Mouse (Mus musculus) right cerebral cortex, postnatal 36 days (tissue): ENCODE data around the gene Prkag2.

Source experiments
- DNase-seq, 2 experiments: peaks; one replicate each; pipeline ENCODE4 v3.0.0; 2022; ENCODE audit warnings: low spot score in 2 of 2, mixed read lengths in 1 of 2

The Prkag2 gene

DNA sequence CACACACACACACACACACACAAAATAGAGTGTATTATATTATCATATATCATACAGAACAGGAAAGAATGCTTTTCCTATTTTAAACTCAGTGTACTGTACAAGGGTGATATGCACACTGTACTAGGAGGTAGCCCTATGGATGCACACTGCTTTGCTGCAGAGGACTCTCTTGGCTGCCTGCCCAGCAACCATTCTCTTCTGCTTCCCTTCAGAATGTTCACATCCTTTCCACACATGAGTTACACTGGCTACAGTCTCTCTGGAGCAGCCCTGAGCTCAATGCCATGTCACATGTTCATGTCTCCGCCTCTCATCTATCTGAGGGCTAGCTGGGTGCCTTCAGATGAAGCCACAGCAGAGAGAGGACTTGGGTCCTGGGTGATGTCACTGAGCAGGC, 181.3 kb downstream of the Prkag2 start:
- no peak for DNase-seq

DNA sequence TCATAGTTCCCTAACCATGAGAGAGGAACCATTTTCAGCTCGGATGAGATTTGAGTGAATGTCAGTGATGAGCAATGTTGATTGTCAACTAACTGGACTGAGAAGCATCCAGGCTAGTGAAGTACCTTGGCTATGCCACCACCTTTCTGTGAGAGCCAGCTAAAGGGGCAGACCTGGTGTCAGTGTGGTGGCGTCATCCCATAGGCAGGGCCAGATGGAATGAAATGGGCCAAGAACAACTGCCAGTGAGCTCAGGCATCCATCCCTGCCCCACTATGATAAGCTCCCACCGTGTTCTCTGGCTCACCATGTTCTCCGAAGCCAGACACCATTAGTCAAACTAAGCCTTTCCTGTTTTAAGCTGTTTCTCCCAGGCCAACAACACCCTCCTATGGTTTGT, 183.9 kb downstream of the Prkag2 start:
- no peak for DNase-seq

DNA sequence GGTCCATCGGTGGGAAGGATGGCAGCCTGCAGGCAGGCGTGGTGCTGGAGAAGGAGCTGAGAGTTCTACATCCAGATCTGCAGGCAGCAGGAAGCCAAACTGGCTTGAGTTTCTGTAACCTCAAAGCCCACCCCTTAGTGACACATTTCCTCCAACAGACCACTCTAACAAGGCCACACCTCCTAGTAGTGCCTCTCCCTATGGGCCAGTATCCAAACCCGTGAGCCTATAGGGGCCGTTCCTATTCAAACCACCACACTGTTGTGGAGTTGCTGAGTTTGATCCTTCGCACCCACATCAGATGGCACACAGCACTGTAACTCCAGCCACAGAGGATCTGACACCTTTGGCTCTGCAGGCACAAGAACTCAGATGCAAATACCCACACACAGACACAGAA, 185.3 kb downstream of the Prkag2 start:
- DNase-seq = no peak

- DNase-seq = no peak
Observed at GRCm38 (mm10) chr5:24913656-24914055, 186.8 kb downstream of the Prkag2 start.

DNA sequence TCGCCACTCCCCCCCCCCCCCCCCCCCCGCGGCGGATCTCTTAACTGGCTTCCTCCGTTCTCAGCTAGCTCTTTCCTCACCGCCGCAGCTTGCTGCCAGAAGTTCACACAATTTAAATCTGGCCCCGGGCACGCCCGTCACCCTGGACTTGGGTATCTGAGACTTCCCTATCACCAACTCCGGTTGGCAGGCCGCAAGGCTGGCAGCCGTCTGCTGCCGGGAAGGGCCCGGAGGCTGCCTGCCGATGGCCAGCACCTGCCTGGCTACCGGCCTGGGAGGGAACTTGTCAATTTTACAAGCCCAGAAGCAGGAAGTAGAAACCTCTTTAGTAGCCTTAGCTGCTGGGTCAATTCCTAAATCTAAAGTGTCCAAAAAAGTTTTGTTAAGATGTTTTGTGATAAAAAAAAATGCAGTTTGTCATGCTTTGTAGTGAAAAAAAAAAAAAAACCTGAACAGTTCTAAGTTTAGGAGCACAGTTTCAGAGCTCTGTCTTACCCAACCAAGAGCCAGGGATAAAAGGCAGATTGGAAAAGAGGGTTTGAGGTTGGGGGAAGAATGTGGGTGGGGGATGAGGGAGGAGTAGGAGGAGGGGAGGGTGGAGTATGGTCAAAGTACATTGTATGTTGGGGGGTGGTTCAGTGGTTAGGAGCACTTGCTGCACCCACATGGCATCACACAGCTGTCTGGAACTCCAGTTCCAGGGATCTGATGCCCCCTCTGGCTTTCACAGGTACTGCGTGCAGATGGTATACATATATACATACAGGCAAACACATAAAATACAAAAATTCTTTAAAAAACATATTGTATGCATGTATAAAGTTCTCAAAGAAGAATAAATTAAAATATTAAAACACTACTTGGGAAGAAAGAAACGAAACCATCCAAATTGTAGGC, 191.4 kb downstream of the Prkag2 start:
- DNase-seq = no peak

GRCm38 (mm10) chr5:24908141-24908819, 192.2 kb downstream of the Prkag2 start:
- peak; percentile 85 to 86 for DNase-seq

GRCm38 (mm10) chr5:24907737-24908136, 192.7 kb downstream of the Prkag2 start:
- peak in 1 of 2 experiments; percentile 39 for DNase-seq

DNA sequence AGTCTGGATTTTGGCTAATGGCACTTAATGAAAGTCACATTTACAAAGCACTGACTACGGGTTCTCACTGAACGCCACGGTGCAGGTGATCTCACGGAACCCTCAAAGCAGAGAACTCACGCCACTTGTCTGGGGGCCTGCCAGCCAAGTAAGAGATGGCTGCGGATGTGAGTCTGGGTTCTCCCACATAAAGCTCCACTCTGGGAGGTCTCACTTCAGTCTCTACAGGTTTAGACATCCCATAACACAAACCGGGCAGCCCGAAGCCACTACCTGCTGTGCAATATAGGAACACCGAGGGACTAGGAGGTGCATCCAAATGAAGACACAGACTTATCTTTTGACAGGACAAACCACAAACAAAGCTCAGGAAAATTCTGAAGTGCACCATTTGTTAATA, 193.6 kb downstream of the Prkag2 start:
- DNase-seq = no peak

- DNase-seq = no peak
Observed at GRCm38 (mm10) chr5:24904941-24905340, 195.5 kb downstream of the Prkag2 start.

DNA sequence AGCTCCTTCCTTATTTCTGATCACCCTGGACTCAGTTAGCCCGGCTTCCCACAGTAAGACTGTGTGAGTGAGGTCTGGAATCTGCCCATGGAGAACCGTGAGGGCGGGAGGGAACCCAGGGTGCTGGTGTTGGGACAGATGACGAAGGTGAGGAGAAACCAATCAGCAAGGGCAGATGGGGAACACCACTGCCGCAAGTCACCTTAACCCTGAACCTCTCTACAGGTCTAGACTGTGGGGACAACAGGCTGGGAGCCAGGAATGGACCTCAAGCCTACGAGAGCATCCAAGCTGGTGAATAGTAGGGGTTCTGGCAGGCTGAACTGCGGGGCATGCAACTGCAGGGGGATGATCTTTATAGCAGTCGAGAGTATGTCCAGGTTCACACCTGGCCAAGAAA, 196.0 kb downstream of the Prkag2 start:
- DNase-seq = no peak

DNA sequence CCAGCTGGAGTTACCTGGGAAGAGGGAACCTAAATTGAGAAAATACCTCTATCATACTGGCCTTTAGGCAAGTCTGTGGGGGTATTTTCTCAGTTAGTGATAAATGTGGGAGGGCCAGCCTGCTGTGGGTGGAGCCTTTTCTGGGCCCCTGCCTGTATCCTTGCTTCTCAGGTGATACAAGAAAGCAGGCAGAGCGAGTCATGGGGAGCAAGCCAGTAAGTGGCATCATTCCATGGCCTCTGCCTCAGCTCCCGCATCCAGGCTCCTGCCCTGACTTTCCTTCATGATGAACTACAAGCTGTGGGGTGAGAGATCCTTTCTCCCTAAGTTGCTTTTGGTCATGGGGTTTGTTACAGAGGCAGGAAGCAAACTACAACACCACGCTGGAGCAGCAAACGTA, 196.4 kb downstream of the Prkag2 start:
- DNase-seq = no peak

DNA sequence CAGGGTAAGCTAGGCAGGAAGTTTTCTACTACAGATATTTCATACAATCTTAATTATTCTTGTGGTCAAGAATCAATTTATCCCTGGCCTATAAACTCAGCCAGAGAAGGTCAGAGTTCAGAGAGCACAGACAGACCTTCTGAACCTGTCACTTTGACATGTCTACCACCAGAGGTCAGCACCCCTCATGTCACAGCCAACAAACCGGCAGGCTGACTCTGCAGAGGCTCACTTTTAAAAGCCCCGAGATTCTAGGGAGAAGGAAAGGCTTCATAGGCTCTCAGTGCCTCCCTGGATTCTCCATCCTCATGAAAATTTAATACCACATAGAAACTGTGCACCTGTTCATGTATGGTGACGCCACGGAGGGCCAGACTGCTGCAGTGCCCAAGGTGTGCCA, 197.6 kb downstream of the Prkag2 start:
- no peak for DNase-seq

- DNase-seq = no peak
Observed at GRCm38 (mm10) chr5:24895606-24896005, 204.8 kb downstream of the Prkag2 start.

DNA sequence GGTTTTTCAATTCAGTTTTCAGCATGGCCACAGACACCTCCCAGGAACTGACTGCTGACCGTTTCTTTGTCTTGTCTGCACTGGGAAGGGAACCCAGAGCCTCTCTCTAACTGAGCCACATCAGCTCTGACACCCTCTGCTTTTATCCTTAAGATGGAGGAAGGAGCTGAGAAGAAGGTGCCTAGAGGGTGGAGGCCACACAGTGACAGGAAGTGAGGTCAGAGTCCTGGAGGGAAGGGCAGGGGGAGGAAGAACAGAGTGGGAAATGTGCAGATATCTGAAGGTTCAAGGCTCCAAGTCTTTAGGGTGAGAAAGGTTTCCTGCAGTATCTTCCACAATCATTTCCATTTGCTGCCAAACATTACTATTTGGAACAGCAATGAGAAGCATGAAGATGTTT, 205.6 kb downstream of the Prkag2 start:
- DNase-seq = no peak

GRCm38 (mm10) chr5:24892461-24892860, 208.0 kb downstream of the Prkag2 start:
- DNase-seq = no peak

GRCm38 (mm10) chr5:24889860-24890259, 210.6 kb downstream of the Prkag2 start:
- DNase-seq = peak in 1 of 2 experiments; percentile 28

- no peak for DNase-seq
Observed at GRCm38 (mm10) chr5:24888874-24889591, 211.4 kb downstream of the Prkag2 start.

DNA sequence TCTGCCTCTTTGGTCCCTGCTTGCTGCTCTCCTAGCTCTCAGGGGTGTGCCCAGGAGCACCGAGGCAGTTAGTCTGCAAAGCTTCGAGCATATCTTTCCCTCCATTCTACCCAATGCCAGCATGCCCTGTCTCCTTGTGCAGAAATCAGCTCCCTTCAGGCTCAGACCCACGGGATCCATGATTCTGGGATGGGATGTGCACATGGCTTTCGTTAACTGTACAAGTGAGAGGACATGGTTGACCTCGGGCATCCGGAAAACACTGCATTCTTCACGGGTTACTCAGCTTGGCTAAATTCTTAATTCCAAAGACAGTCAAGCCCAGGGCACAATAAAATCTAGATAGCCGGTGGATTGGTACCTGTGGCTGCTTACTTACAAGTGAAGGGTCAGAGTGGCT, 213.2 kb downstream of the Prkag2 start:
- DNase-seq = no peak

GRCm38 (mm10) chr5:24878713-24879112, 221.7 kb downstream of the Prkag2 start:
- DNase-seq = no peak

GRCm38 (mm10) chr5:24877836-24878624, 222.4 kb downstream of the Prkag2 start:
- no peak for DNase-seq

DNA sequence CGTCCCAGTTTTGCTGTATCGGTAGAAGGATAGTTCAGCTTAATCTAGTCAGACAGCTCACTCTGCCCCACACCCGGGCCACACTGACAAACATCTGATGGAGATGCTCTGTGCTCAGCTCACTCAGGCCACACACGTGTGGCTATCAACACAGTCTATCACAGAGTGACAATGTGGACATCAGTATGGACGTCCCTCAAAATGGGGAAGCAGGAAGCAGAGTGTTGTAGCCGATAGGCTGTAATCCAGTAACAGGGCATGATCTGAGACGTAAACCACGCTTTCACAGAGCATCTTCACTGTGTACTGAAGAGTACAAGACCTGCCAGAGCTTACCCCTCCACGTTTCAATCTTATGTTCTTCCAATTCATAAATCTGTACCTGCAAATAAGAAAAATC, 223.8 kb downstream of the Prkag2 start:
- no peak for DNase-seq

GRCm38 (mm10) chr5:24874111-24874510, 226.3 kb downstream of the Prkag2 start:
- no peak for DNase-seq
